Mouse (Mus musculus): ENCODE results near the gene Ttc28.

- no peak for TF ChIP-seq CTCF (IDR thresholded peaks at IDR 0.05; ENCODE audit: control insufficient read depth, insufficient read depth, insufficient read length)
- TF ChIP-seq USF1 (IDR thresholded peaks at IDR 0.05; ENCODE audit: low read depth) = no peak
- TF ChIP-seq MYOD1 (IDR thresholded peaks at IDR 0.05; ENCODE audit: control insufficient read depth, insufficient read length, low read depth) = no peak
- TF ChIP-seq MAX (IDR thresholded peaks at IDR 0.05) = no peak
- no peak for TF ChIP-seq CEBPB (IDR thresholded peaks at IDR 0.05; ENCODE audit: low read depth)
- TF ChIP-seq FOSL1 (IDR thresholded peaks at IDR 0.05; ENCODE audit: insufficient read depth, low read length, poor library complexity, severe bottlenecking) = no peak
- TF ChIP-seq MYOG (IDR thresholded peaks at IDR 0.05; ENCODE audit: control insufficient read depth, extremely low read depth, insufficient read length) = no peak
Observed at GRCm38 (mm10) chr5:111298706-111299105, 419.1 kb downstream of the Ttc28 start.
